Mouse (Mus musculus) adrenal gland, adult 2 months (tissue): Measurements from ENCODE around the gene Nxph1. TPM values are rescaled to one million over a fixed set of nuclear protein-coding genes. Genes with fewer than 3 reads are reported as not detected.
A peak's percentile ranks its signal among the peaks of the same experiment; 100 is the strongest.

Experiments
- DNase-seq: peaks from one replicate; pipeline ENCODE4 v3.0.0; 2021
- long read RNA-seq: library from polyadenylated mRNA; stranded (forward); transcript quantifications from one replicate; pipeline ENCODE4 v2.0.0, GENCODE M21; 2021
- polyA plus RNA-seq: library from polyadenylated mRNA; depleted of rRNA; stranded (reverse); fragments of >200 nt; gene quantifications from 2 replicates; pipeline ENCODE4 v1.2.3, GENCODE M21; 2012; rRNA removed
- total RNA-seq, 2 experiments: library from RNA; stranded (reverse); gene quantifications; 2 replicates each; pipeline ENCODE4 v1.2.3; 2021

Nxph1 gene
- under 1 TPM in 1 of 2 experiments, not detected in 1; 0.52 TPM for total RNA-seq
- 0.39 and 0.70 TPM in 2 replicates for polyA plus RNA-seq
- long read RNA-seq: 0 reads

DNA sequence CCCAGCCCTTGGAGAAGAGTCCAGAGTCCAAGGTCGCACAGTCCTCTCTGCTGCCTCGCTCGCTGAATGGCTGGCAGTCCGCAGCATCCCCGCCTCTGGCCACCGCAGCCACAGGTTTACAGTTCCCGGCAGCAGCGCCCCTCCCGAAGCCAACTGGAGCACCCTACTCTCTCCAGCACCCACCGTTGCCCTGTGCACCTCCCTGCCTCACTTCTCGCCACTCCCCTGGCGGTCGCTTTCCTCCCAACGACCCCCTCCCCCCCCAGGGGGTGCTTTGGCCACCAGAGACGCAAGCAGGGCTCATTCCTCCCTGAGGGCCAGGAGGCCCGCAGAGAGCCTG lies at the start of gene Nxph1:
Gene Nxph1, plus strand, starts transcription at position 301 of the 340 bp plus-strand sequence.
- no peak for DNase-seq

- DNase-seq: no peak
These were observed 48.1 kb upstream of the Nxph1 start for GRCm38 (mm10) chr6:8900021-8900728.

DNA sequence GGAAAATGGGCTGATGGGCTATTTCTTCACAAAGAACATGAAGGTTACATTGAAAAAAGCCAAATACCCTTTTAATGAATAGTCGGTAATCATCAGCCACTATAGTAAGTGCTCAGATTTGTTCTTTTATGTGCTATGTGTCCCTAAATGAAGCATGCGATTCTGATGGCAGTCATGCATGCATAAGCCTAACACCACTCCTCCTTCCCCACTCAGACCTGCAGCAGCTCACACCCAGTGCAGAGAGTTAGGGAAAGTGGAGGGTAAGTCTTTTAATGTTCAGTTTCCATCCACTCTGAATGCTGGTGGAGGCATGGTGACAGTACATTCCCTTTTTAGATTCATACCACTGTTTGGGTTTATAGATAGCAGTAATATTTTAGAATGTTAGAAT lies 47.5 kb upstream of the Nxph1 start:
- no peak for DNase-seq

GRCm38 (mm10) chr6:8907917-8908316 lies 40.3 kb upstream of the Nxph1 start:
- no peak for DNase-seq

GRCm38 (mm10) chr6:8913404-8913803 lies 34.8 kb upstream of the Nxph1 start:
- no peak for DNase-seq

GRCm38 (mm10) chr6:8914682-8915081 lies 33.5 kb upstream of the Nxph1 start:
- DNase-seq: no peak

DNA sequence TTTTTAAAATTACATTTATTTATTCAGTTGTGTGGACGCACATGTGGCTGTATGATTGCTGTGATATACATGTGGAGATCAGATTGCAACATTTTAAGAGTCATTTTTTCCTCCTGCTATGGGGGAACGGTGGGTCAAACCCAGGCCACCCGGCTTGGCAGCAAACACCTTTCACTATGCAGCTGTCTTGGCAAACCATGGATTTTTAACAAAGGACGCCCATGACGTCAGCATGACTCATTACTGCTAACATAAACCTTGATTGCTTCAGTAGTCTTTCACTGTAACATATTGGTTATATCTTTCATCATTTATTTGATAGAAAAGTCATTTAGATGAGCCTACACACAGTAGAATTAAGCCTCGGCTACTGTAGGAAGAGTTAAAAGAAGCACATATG lies 23.8 kb upstream of the Nxph1 start:
- DNase-seq: peak; percentile 36

GRCm38 (mm10) chr6:8935241-8935640 lies 13.0 kb upstream of the Nxph1 start:
- no peak for DNase-seq

- DNase-seq: peak; percentile 31
These were observed 12.5 kb upstream of the Nxph1 start for GRCm38 (mm10) chr6:8935705-8936104.

DNA sequence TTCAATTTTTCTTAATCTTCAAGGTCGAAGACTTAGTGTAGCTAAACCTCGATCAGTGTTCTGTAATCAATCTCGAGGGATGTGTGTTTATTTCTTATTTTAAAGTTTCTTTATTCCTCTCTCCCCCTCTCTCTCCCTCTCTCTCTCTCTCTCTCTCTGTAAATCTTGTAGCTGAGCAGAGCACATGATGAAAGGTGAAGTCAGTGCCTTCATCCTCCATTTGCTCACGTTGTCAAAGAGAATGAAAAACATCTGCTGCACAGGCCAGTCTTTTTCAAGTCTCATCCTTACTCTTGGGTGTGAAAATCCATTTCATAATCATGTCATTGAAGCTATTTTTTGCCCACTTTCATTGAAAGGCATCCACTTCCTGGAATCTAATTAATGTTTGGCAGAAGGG lies 12.1 kb upstream of the Nxph1 start:
- no peak for DNase-seq

DNA sequence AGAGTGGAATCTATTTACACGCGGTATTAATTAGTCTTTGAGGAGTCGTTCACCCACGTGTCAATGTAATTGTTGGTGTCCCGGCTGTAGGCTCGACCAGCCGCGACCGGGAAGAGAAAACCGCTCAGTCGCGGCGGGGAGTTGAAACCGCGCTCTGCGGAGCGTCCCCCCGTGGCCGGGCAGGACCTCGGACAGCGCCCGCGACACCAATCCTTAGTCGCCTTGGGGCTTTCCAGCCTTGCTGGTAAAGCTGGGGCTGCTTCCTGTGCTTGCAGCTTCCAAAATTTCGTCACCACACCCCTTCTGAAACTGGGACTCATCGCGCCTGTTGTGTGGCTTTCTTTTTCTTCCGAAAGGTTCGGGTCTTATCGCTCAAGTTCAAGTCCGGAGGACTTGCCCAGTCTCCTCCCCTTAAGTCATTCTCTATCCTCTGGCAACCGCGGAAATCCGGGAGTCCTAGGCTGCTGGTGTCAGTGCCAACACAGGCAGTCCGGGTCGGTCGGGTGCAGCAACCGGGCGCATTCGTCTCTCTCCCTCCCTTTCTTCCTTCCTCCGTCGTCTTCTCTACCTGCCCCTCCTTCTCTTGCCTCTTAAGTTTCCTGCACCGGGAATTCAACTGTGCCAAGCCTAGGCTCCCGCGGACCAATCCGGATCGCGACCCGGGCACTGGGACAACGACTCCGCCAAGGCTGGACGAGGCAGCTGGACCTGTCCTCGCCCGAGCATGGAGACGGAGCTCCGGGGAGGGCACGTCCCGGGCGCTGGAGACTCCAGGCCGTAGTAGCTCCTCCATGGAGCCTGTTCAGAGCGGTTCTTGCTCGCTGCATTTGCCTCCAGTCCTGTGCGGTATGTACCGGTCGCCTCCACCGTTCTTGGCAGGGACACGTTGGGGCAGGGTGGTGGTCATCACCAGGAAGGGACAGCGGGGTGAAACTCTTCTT lies 510 bp downstream of the Nxph1 start:
- peak; percentile 79 for DNase-seq

- DNase-seq: peak; percentile 41
These were observed 1.5 kb downstream of the Nxph1 start for GRCm38 (mm10) chr6:8949665-8950201.

- DNase-seq: no peak
These were observed 2.5 kb downstream of the Nxph1 start for GRCm38 (mm10) chr6:8950611-8951325.

- peak; percentile 50 for DNase-seq
These were observed 3.1 kb downstream of the Nxph1 start for GRCm38 (mm10) chr6:8951326-8951695.

DNA sequence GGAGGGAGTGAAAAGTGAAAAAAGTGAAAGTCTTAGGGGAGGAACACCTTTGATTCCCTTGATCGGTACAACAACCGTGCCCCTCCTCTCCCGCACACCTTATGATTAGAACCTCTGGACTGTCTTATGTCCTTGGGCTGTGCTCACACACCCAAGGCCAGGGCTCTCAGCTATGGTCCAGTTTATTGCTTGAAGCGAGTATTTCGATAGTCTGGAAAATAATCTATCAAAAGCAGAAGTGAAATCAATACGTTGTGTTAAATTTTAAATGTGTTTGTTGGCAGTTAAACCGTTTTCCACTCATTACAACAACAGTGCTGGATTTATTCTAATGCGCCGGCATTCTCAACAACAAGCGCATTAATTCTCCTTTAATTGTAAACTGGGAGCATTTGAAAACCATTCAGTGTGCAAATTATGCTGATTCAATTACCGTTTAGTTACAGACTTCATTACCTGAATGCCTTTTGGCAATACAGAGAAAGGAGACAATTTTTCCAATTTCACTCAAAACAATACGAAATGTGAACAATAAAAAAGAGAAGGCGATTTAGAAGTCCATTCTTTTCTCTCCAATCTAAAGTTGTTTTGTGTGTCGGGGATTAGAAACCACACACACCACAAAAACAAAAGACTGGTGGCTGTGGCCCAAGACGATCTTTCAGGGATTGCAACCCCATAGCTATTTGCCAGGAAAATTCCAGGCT lies 3.8 kb downstream of the Nxph1 start:
- DNase-seq: no peak

DNA sequence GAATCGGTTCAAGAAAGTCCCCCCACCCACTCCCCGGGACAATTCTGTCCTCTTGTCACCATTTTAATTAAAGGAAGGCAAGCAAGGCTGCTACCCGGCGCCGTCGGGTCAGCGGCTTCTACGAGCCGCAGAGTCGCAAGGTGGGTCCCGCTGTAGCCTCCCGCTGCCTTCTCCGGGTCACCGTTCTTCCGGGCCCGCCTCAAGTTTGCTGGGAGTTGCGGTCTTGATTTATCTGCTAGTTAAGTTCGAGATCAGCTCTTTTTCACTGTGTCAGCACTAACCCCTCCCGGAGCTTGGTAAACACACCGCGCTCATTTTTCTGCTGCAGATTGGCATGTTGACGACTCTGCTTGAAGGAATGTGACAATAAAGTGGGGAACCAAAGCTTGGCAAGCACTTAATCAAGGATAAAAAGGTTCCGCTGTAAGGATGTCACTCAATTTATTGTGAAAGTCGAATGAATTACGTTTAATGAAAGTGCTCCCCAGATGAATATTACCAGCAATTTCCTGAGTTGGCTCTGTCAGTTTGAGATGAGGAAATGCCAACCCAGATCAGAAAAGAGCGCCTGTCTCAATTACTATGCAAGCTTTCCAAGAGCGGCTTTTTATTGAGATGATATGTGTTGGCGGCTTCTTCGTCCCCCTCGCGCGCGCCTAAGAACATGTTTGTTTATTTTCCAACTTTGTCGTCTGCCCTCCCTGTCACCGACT lies 7.7 kb downstream of the Nxph1 start:
- no peak for DNase-seq

- DNase-seq: no peak
These were observed 8.7 kb downstream of the Nxph1 start for GRCm38 (mm10) chr6:8956743-8957528.

DNA sequence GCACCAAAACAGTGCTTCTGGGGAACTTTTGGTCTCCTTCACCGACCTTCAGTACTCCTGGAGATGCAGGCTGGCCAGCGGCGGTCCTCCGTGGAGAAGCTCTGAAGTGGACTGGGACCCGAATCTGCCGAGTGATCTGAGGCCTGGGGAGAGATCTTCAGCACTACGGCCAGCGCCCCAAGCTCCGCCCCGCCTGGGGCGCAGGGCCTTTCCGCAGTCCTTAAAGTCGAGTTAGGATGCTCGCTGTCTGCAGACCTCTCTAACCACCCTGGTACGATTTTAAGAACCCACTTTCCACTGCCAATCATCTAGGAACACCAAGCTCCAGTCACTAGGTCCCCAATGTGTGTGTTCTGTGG lies 9.3 kb downstream of the Nxph1 start:
- DNase-seq: peak; percentile 59

- DNase-seq: peak; percentile 25
These were observed 10.1 kb downstream of the Nxph1 start for GRCm38 (mm10) chr6:8958081-8958919.
